Mouse (Mus musculus): Measurements from ENCODE around the gene Cebpz. TPM values are rescaled to one million over a fixed set of nuclear protein-coding genes. Genes with fewer than 3 reads are reported as not detected.
A peak's percentile ranks its signal among the peaks of the same experiment; 100 is the strongest.

Cebpz gene
- 68.7 and 78.5 TPM in 2 replicates for polyA plus RNA-seq (2014; fragmentation: Nextera tagmentation; extraction: Ambion mirVana)

- Histone ChIP-seq H3K9me3 (ENCODE audit: control insufficient read depth, low read length) (no peaks in the 10 kb centered on the region), H3K9ac (ENCODE audit: low read length) (peak within 1 kb of the TSS; percentile 72), H3K4me1 (ENCODE audit: control insufficient read depth, insufficient read depth, low read length) (no peaks in the 10 kb centered on the region), H3K4me3 (ENCODE audit: low read depth, low read length) (peak within 1 kb of the TSS; percentile 90), H3K4me2 (ENCODE audit: low read depth, severe bottlenecking) (peak within 1 kb of the TSS; percentile 61), H3K27me3 (ENCODE audit: control insufficient read depth, insufficient read depth, low read length) (no peaks in the 10 kb centered on the region), H3K27ac (replicated peaks; ENCODE audit: low read depth, low read length) (no peak within 1 kb of the TSS), H3K36me3 (ENCODE audit: control insufficient read depth, insufficient read depth, low read length) (peaks cover 17% of the 10 kb centered on the region)
- ATAC-seq (ENCODE audit: insufficient number of reproducible peaks, low FRiP score, low TSS enrichment, low read depth) (peak; percentile 98), DNase-seq (ENCODE audit: low spot score) (peak; percentile 99)
- under 1% methylated on average over 45 of the region's 45 CpGs for WGBS
These were observed at the start of gene Cebpz, which contains the start of gene Ndufaf7 for GRCm38 (mm10) chr17:78936466-78937228. Gene Cebpz, minus strand, starts transcription at chr17:78937066. Gene Ndufaf7, plus strand, starts transcription at chr17:78937136.

GRCm38 (mm10) chr17:78983736-78984135 lies 46.9 kb upstream of the Cebpz start:
- 90% methylated on average over 3 of the region's 3 CpGs for WGBS
- H3K4me3 ChIP-seq (ENCODE audit: low read depth, low read length) = no peak overlapping the region
- H3K4me2 ChIP-seq (ENCODE audit: low read depth, severe bottlenecking) = no peak overlapping the region
- DNase-seq (ENCODE audit: low spot score) (no peak), ATAC-seq (ENCODE audit: insufficient number of reproducible peaks, low FRiP score, low TSS enrichment, low read depth) (no peak)
- H3K36me3 ChIP-seq (ENCODE audit: control insufficient read depth, insufficient read depth, low read length) = no peaks in the 10 kb centered on the region; the same call in 1 of the 2 replicates
- no peaks in the 10 kb centered on the region for H3K4me1 ChIP-seq (ENCODE audit: control insufficient read depth, insufficient read depth, low read length)
- H3K27ac ChIP-seq (replicated peaks; ENCODE audit: low read depth, low read length) = no peak overlapping the region
- no peak overlapping the region for H3K9ac ChIP-seq (ENCODE audit: low read length)
- H3K27me3 ChIP-seq (ENCODE audit: control insufficient read depth, insufficient read depth, low read length) = no peaks in the 10 kb centered on the region
- no peaks in the 10 kb centered on the region for H3K9me3 ChIP-seq (ENCODE audit: control insufficient read depth, low read length)

GRCm38 (mm10) chr17:78983166-78983565 lies 46.3 kb upstream of the Cebpz start:
- Histone ChIP-seq H3K9me3 (ENCODE audit: control insufficient read depth, low read length) (no peaks in the 10 kb centered on the region), H3K4me3 (ENCODE audit: low read depth, low read length) (no peak overlapping the region), H3K9ac (ENCODE audit: low read length) (no peak overlapping the region), H3K27me3 (ENCODE audit: control insufficient read depth, insufficient read depth, low read length) (no peaks in the 10 kb centered on the region), H3K27ac (replicated peaks; ENCODE audit: low read depth, low read length) (no peak overlapping the region), H3K4me2 (ENCODE audit: low read depth, severe bottlenecking) (no peak overlapping the region), H3K4me1 (ENCODE audit: control insufficient read depth, insufficient read depth, low read length) (no peaks in the 10 kb centered on the region), H3K36me3 (ENCODE audit: control insufficient read depth, insufficient read depth, low read length) (no peaks in the 10 kb centered on the region; the same call in 1 of the 2 replicates)
- 93% methylated on average over 8 of the region's 8 CpGs for WGBS
- ATAC-seq (ENCODE audit: insufficient number of reproducible peaks, low FRiP score, low TSS enrichment, low read depth) (no peak), DNase-seq (ENCODE audit: low spot score) (no peak)

- DNase-seq (ENCODE audit: low spot score) (no peak), ATAC-seq (ENCODE audit: insufficient number of reproducible peaks, low FRiP score, low TSS enrichment, low read depth) (no peak)
- Histone ChIP-seq H3K4me3 (ENCODE audit: low read depth, low read length) (no peak overlapping the region), H3K9me3 (ENCODE audit: control insufficient read depth, low read length) (no peaks in the 10 kb centered on the region), H3K27ac (replicated peaks; ENCODE audit: low read depth, low read length) (no peak overlapping the region), H3K27me3 (ENCODE audit: control insufficient read depth, insufficient read depth, low read length) (no peaks in the 10 kb centered on the region), H3K9ac (ENCODE audit: low read length) (no peak overlapping the region), H3K4me2 (ENCODE audit: low read depth, severe bottlenecking) (no peak overlapping the region), H3K4me1 (ENCODE audit: control insufficient read depth, insufficient read depth, low read length) (no peaks in the 10 kb centered on the region), H3K36me3 (ENCODE audit: control insufficient read depth, insufficient read depth, low read length) (no peaks in the 10 kb centered on the region)
- 88% methylated on average over 3 of the region's 3 CpGs for WGBS
These were observed 31.6 kb upstream of the Cebpz start for GRCm38 (mm10) chr17:78968500-78968899.

- Histone ChIP-seq H3K9me3 (ENCODE audit: control insufficient read depth, low read length) (no peaks in the 10 kb centered on the region), H3K4me2 (ENCODE audit: low read depth, severe bottlenecking) (no peak overlapping the region), H3K27me3 (ENCODE audit: control insufficient read depth, insufficient read depth, low read length) (no peaks in the 10 kb centered on the region), H3K4me3 (ENCODE audit: low read depth, low read length) (no peak overlapping the region), H3K9ac (ENCODE audit: low read length) (no peak overlapping the region), H3K27ac (replicated peaks; ENCODE audit: low read depth, low read length) (no peak overlapping the region), H3K4me1 (ENCODE audit: control insufficient read depth, insufficient read depth, low read length) (no peaks in the 10 kb centered on the region), H3K36me3 (ENCODE audit: control insufficient read depth, insufficient read depth, low read length) (peaks cover 6% of the 10 kb centered on the region; the same call in 1 of the 2 replicates)
- WGBS = 93% methylated on average over 11 of the region's 11 CpGs
- ATAC-seq (ENCODE audit: insufficient number of reproducible peaks, low FRiP score, low TSS enrichment, low read depth) (no peak), DNase-seq (ENCODE audit: low spot score) (no peak)
These were observed 29.4 kb upstream of the Cebpz start for GRCm38 (mm10) chr17:78966092-78966883.

- Histone ChIP-seq H3K4me3 (ENCODE audit: low read depth, low read length) (no peak overlapping the region), H3K36me3 (ENCODE audit: control insufficient read depth, insufficient read depth, low read length) (peaks cover 6% of the 10 kb centered on the region; the same call in 1 of the 2 replicates), H3K27me3 (ENCODE audit: control insufficient read depth, insufficient read depth, low read length) (no peaks in the 10 kb centered on the region), H3K9me3 (ENCODE audit: control insufficient read depth, low read length) (no peaks in the 10 kb centered on the region), H3K4me1 (ENCODE audit: control insufficient read depth, insufficient read depth, low read length) (no peaks in the 10 kb centered on the region), H3K4me2 (ENCODE audit: low read depth, severe bottlenecking) (no peak overlapping the region), H3K9ac (ENCODE audit: low read length) (no peak overlapping the region), H3K27ac (replicated peaks; ENCODE audit: low read depth, low read length) (no peak overlapping the region)
- 97% methylated on average over 1 of the region's 1 CpGs for WGBS
- DNase-seq (ENCODE audit: low spot score) (no peak), ATAC-seq (ENCODE audit: insufficient number of reproducible peaks, low FRiP score, low TSS enrichment, low read depth) (no peak)
These were observed 27.5 kb upstream of the Cebpz start for GRCm38 (mm10) chr17:78964387-78964786.

- no peaks in the 10 kb centered on the region for H3K27me3 ChIP-seq (ENCODE audit: control insufficient read depth, insufficient read depth, low read length)
- DNase-seq (ENCODE audit: low spot score) (no peak), ATAC-seq (ENCODE audit: insufficient number of reproducible peaks, low FRiP score, low TSS enrichment, low read depth) (no peak)
- H3K4me3 ChIP-seq (ENCODE audit: low read depth, low read length) = no peak overlapping the region
- no peaks in the 10 kb centered on the region for H3K4me1 ChIP-seq (ENCODE audit: control insufficient read depth, insufficient read depth, low read length)
- H3K36me3 ChIP-seq (ENCODE audit: control insufficient read depth, insufficient read depth, low read length) = peaks cover 9% of the 10 kb centered on the region; the same call in 1 of the 2 replicates
- H3K9me3 ChIP-seq (ENCODE audit: control insufficient read depth, low read length) = no peaks in the 10 kb centered on the region
- no peak overlapping the region for H3K4me2 ChIP-seq (ENCODE audit: low read depth, severe bottlenecking)
- no peak overlapping the region for H3K27ac ChIP-seq (replicated peaks; ENCODE audit: low read depth, low read length)
- no peak overlapping the region for H3K9ac ChIP-seq (ENCODE audit: low read length)
- 71% methylated on average over 6 of the region's 6 CpGs for WGBS
These were observed 22.6 kb upstream of the Cebpz start for GRCm38 (mm10) chr17:78959473-78959872.

- ATAC-seq (ENCODE audit: insufficient number of reproducible peaks, low FRiP score, low TSS enrichment, low read depth) (no peak), DNase-seq (ENCODE audit: low spot score) (no peak)
- no peaks in the 10 kb centered on the region for H3K9me3 ChIP-seq (ENCODE audit: control insufficient read depth, low read length)
- 90% methylated on average over 8 of the region's 8 CpGs for WGBS
- no peak overlapping the region for H3K4me2 ChIP-seq (ENCODE audit: low read depth, severe bottlenecking)
- H3K4me3 ChIP-seq (ENCODE audit: low read depth, low read length) = no peak overlapping the region
- H3K27ac ChIP-seq (replicated peaks; ENCODE audit: low read depth, low read length) = no peak overlapping the region
- no peaks in the 10 kb centered on the region for H3K27me3 ChIP-seq (ENCODE audit: control insufficient read depth, insufficient read depth, low read length)
- no peak overlapping the region for H3K9ac ChIP-seq (ENCODE audit: low read length)
- peaks cover 12% of the 10 kb centered on the region for H3K36me3 ChIP-seq (ENCODE audit: control insufficient read depth, insufficient read depth, low read length)
- H3K4me1 ChIP-seq (ENCODE audit: control insufficient read depth, insufficient read depth, low read length) = no peaks in the 10 kb centered on the region
These were observed 16.4 kb upstream of the Cebpz start for GRCm38 (mm10) chr17:78953240-78953639.

Measured in limb, embryonic 11.5 days (tissue).